ENCODE assay signal across 8 mouse cellular contexts in genomic region chr9:116384176-116385076, GRCm38 (mm10).
A peak's percentile ranks its signal among the peaks of the same experiment; 100 is the strongest.
DNase-seq lines count a peak whose midpoint lies in the region; TF ChIP-seq lines count a peak whose summit lies in the region.

No protein-coding gene starts in this region.

- H3K79me3 ChIP-seq in C2C12 (ENCODE audit: low read depth), result no peaks in the 10 kb centered on the region

- DNase-seq in adrenal gland, postnatal 25 days, result peak; percentile 80
- peak; percentile 69 for DNase-seq in forelimb bud, embryonic 11.5 days (ENCODE audit: low read depth, low spot score)
- peak; percentile 87 for DNase-seq in heart, postnatal 4 days
- peak; percentile 14 to 66 for DNase-seq in layer of hippocampus, adult 18-20 months (ENCODE audit: low spot score in 2 of 2)
- DNase-seq in lung, adult 18-20 months, result peak; percentile 89 to 91
- peak; percentile 82 for DNase-seq in ovary, postnatal 36 days (ENCODE audit: low spot score)
- peak; percentile 98 for DNase-seq in thymus, postnatal 4 days

- TF ChIP-seq CTCF in C2C12 (IDR thresholded peaks at IDR 0.05; ENCODE audit: control insufficient read depth, insufficient read depth, insufficient read length), result peak; percentile 57

- H3ac ChIP-seq in C2C12 (ENCODE audit: control insufficient read depth, insufficient read length, low read depth), result no peak overlapping the region

- no peaks in the 10 kb centered on the region for H3K79me2 ChIP-seq in C2C12 (ENCODE audit: control insufficient read depth, insufficient read depth)

- no peaks in the 10 kb centered on the region for H3K27me3 ChIP-seq in C2C12 (ENCODE audit: control insufficient read depth, insufficient read depth, insufficient read length)

- no peak overlapping the region for H3K4me3 ChIP-seq in C2C12 (ENCODE audit: insufficient read depth, poor library complexity, severe bottlenecking)

- H3K36me3 ChIP-seq in C2C12 (ENCODE audit: control insufficient read depth, insufficient read depth), result no peaks in the 10 kb centered on the region

TF ChIP-seq in C2C12, 6 proteins besides CTCF, POLR2A, EP300 and RAD21:
- TF ChIP-seq MAX (IDR thresholded peaks at IDR 0.05) (no peak), CEBPB (IDR thresholded peaks at IDR 0.05; ENCODE audit: low read depth) (no peak), MYOD1 (IDR thresholded peaks at IDR 0.05; ENCODE audit: control insufficient read depth, insufficient read length, low read depth) (no peak), USF1 (IDR thresholded peaks at IDR 0.05; ENCODE audit: low read depth) (no peak), MYOG (IDR thresholded peaks at IDR 0.05; ENCODE audit: control insufficient read depth, extremely low read depth, insufficient read length) (no peak)

Comparison
In these comparisons a context has a peak if more than half of its experiments do, and no peak if none do; other contexts are left out.
1. DNase-seq: peak in every context shown above with its lines; median percentile 98 in thymus, postnatal 4 days; 90 in lung, adult 18-20 months; 87 in heart, postnatal 4 days; 82 in ovary, postnatal 36 days; 80 in adrenal gland, postnatal 25 days; 69 in forelimb bud, embryonic 11.5 days; 40 in layer of hippocampus, adult 18-20 months.